Mouse (Mus musculus) testis, adult 10 weeks (tissue): ENCODE measurements around the gene Gm8922. TPM values are rescaled to one million over a fixed set of nuclear protein-coding genes. Genes with fewer than 3 reads are reported as not detected.

Source experiments
- polyA plus RNA-seq: library from polyadenylated mRNA; stranded (reverse); fragments of 350-450 nt; fragmentation: Illumina TruSeq; extraction: RNeasy Lipid Tissue Mini Kit (QIAGEN cat#74804); gene quantifications from one replicate; pipeline ENCODE4 v1.2.3, GENCODE M21; 2014; ENCODE audit warnings: low read depth, low replicate concordance

Gene Gm8922
- polyA plus RNA-seq: 33.3 TPM

GRCm38 (mm10) chr5:11681659-11682058, at the start of gene Gm8922:
Gene Gm8922, plus strand, starts transcription at chr5:11681959.

Other genes with a start within 250 kb of the Gm8922 start
- 66.3 TPM for gene Gm8906, start 179.3 kb upstream of the Gm8922 start, polyA plus RNA-seq
- 5.5 TPM for gene Gm6460, start 87.0 kb upstream of the Gm8922 start, polyA plus RNA-seq
- 99.5 TPM for gene Gm8926, start 88.6 kb downstream of the Gm8922 start, polyA plus RNA-seq
- 26.3 TPM for gene Gm6465, start 163.6 kb downstream of the Gm8922 start, polyA plus RNA-seq
- gene 4933402N22Rik, start 236.1 kb downstream of the Gm8922 start, polyA plus RNA-seq: 52.3 TPM